Mouse (Mus musculus): ENCODE results near the gene Kazn. TPM values are rescaled to one million over a fixed set of nuclear protein-coding genes. Genes with fewer than 3 reads are reported as not detected.

Kazn gene
- total and polyA plus RNA-seq, 3 experiments, result 1.3 to 9.7 (median 4.2) TPM

DNA sequence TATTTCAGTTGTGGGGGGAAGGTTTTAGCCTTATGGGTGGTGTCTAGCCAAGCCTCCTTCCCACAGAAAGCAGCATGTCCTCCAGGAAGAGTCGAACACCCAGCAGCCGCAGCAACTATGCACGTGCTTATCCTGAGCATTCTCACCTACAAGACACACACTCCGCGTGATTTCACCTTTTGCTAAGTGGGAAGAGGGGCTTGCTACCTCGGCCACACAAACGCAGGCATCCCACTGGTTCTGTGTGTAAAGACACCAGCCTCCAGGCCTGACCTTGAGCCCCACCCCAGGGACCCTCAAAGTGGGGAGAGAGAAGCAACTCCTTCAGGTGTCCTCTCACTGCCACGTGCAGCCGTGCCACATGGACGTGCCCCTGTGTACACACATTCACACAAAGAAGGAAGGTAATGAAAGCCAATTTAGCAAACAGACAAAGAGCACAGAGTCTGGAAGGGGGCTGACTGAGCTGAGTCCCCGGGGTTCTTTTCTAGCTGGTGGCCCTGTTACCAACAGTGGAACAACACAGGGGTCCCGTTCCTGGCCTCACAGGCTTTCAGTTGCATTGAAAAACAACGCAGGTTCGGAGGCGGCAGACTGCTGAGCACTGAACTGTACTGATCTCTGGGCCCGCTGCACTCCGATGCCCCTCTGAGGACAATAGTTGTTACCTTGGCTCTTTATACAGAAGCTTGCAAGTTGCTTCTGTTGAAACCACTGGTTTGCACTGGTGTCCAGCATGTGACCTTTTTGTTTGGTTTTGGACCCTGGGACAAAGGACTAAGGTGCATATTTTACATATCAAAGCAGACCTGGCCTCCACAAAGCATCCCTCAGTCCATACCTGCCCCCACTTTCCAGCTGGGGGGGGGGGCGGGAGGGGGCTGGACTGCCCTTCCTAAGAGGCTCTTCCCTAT, 170.0 kb downstream of the Kazn start:
- no peaks in the 10 kb centered on the region for H3K79me2 ChIP-seq (replicated peaks; ENCODE audit: control insufficient read depth, extremely low read depth, insufficient read depth, poor library complexity, severe bottlenecking)
- H3K4me2 ChIP-seq (ENCODE audit: insufficient read depth, low read depth, poor library complexity, severe bottlenecking), result no peak overlapping the region
- H3K9me3 ChIP-seq (replicated peaks; ENCODE audit: low read length), result no peaks in the 10 kb centered on the region
- in situ Hi-C loops (cut with MboI; ENCODE audit: low pct_ligation_motif_present, low pct_unique_long_range_greater_than_20kb, low sequenced_read_pairs), result no loop called here
- H3K36me3 ChIP-seq (replicated peaks in 1 of 2; ENCODE audit: control insufficient read depth in 1 of 2, insufficient read depth in 1 of 2, low read length in 1 of 2), result no peaks in the 10 kb centered on the region
- H3K4me3 ChIP-seq (replicated peaks in 1 of 3; ENCODE audit: low read depth in 2 of 3, low read length in 2 of 3, poor library complexity in 1 of 3), result no peak overlapping the region
- H3K27ac ChIP-seq (ENCODE audit: insufficient read depth, low read depth), result no peak overlapping the region
- no peaks in the 10 kb centered on the region for H3K27me3 ChIP-seq (replicated peaks)
- dilution Hi-C loops (cut with MboI; ENCODE audit: extremely low pct_ligation_motif_present, extremely low pct_unique_long_range_greater_than_20kb, low sequenced_read_pairs), result no loop called here
- no peak for DNase-seq (ENCODE audit: extremely low read depth)
- TF ChIP-seq JUND (conservative IDR thresholded peaks at IDR 0.05; ENCODE audit: low read depth, low read length) (no peak), RCOR1 (conservative IDR thresholded peaks at IDR 0.05; ENCODE audit: low read depth, low read length) (no peak), USF2 (conservative IDR thresholded peaks at IDR 0.05; ENCODE audit: low read depth, low read length) (no peak)
- no peak overlapping the region for H3K9ac ChIP-seq (ENCODE audit: insufficient read depth, low read depth)
- peaks cover 6 to 55% of the 10 kb centered on the region in 2 experiments for H3K4me1 ChIP-seq (ENCODE audit: control insufficient read depth in 1 of 2, insufficient read depth in 2 of 2)

DNA sequence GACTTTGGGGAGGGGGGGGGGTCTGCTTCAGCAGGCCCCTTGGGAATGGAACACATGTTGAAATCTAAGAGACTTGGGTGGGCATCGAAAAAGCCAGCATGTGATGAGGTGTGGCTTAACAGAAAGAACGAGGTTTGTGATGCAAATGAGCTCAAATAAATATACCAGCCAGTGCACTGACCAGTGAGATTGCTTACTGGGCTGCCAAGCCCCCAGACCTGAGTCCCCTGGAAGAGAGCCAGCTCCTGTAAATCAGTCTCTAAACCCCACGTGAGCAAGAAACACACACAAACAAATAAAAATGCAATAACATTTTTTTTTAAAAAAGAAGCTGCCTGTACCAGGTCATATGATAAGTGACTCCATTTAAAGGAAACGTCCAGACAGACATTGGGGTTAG, 172.6 kb downstream of the Kazn start:
- DNase-seq (ENCODE audit: extremely low read depth), result no peak
- dilution Hi-C loops (cut with MboI; ENCODE audit: extremely low pct_ligation_motif_present, extremely low pct_unique_long_range_greater_than_20kb, low sequenced_read_pairs), result no loop called here

DNA sequence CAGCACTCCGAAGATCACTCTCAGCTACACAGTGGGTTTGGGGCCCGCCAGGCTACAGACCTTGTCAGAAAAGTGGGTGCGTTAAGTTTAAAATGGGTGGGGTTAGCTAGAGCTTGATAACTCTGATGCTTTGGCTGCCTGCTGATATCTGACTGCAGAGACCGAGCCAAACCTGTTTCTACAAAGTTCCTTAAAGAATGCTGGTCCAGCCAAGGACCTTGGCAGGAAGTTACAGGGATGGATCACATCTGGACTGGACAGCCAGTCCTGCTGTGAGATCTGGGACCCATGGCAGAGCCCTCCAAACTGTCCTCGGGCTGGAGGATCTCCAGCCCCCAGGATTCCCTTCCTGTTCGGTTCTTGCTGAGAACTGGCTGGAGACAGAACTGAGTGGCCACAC, 173.4 kb downstream of the Kazn start:
- DNase-seq (ENCODE audit: extremely low read depth), result no peak
- Histone ChIP-seq H3K27me3 (replicated peaks) (no peaks in the 10 kb centered on the region), H3K4me1 (ENCODE audit: control insufficient read depth in 1 of 2, insufficient read depth in 2 of 2) (peaks cover 3 to 33% of the 10 kb centered on the region in 2 experiments; a peak in 3 of 4 replicates), H3K9ac (ENCODE audit: insufficient read depth, low read depth) (no peak overlapping the region), H3K4me3 (replicated peaks in 1 of 3; ENCODE audit: low read depth in 2 of 3, low read length in 2 of 3, poor library complexity in 1 of 3) (no peak overlapping the region), H3K9me3 (replicated peaks; ENCODE audit: low read length) (no peaks in the 10 kb centered on the region), H3K79me2 (replicated peaks; ENCODE audit: control insufficient read depth, extremely low read depth, insufficient read depth, poor library complexity, severe bottlenecking) (no peaks in the 10 kb centered on the region), H3K36me3 (replicated peaks in 1 of 2; ENCODE audit: control insufficient read depth in 1 of 2, insufficient read depth in 1 of 2, low read length in 1 of 2) (no peaks in the 10 kb centered on the region), H3K4me2 (ENCODE audit: insufficient read depth, low read depth, poor library complexity, severe bottlenecking) (no peak overlapping the region), H3K27ac (ENCODE audit: insufficient read depth, low read depth) (no peak overlapping the region)
- dilution Hi-C loops (cut with MboI; ENCODE audit: extremely low pct_ligation_motif_present, extremely low pct_unique_long_range_greater_than_20kb, low sequenced_read_pairs), result no loop called here
- in situ Hi-C loops (cut with MboI; ENCODE audit: low pct_ligation_motif_present, low pct_unique_long_range_greater_than_20kb, low sequenced_read_pairs), result no loop called here
- TF ChIP-seq ZNF384 (IDR thresholded peaks at IDR 0.05; ENCODE audit: low read depth, low read length) (no peak), NELFE (IDR thresholded peaks at IDR 0.05; ENCODE audit: low read depth, low read length) (no peak), SMC3 (IDR thresholded peaks at IDR 0.05; ENCODE audit: low read depth, low read length) (no peak)

More for the DNA sequence above, 172.6 kb downstream of the Kazn start:
- Histone ChIP-seq H3K4me1 (ENCODE audit: control insufficient read depth in 1 of 2, insufficient read depth in 2 of 2) (peaks cover 3 to 39% of the 10 kb centered on the region in 2 experiments; a peak in 3 of 4 replicates), H3K27me3 (replicated peaks) (no peaks in the 10 kb centered on the region), H3K9me3 (replicated peaks; ENCODE audit: low read length) (no peaks in the 10 kb centered on the region), H3K79me2 (replicated peaks; ENCODE audit: control insufficient read depth, extremely low read depth, insufficient read depth, poor library complexity, severe bottlenecking) (no peaks in the 10 kb centered on the region), H3K27ac (ENCODE audit: insufficient read depth, low read depth) (no peak overlapping the region), H3K36me3 (replicated peaks in 1 of 2; ENCODE audit: control insufficient read depth in 1 of 2, insufficient read depth in 1 of 2, low read length in 1 of 2) (no peaks in the 10 kb centered on the region), H3K9ac (ENCODE audit: insufficient read depth, low read depth) (no peak overlapping the region), H3K4me2 (ENCODE audit: insufficient read depth, low read depth, poor library complexity, severe bottlenecking) (no peak overlapping the region), H3K4me3 (replicated peaks in 1 of 3; ENCODE audit: low read depth in 2 of 3, low read length in 2 of 3, poor library complexity in 1 of 3) (no peak overlapping the region)
- in situ Hi-C loops (cut with MboI; ENCODE audit: low pct_ligation_motif_present, low pct_unique_long_range_greater_than_20kb, low sequenced_read_pairs), result no loop called here
- TF ChIP-seq JUN (IDR thresholded peaks at IDR 0.05; ENCODE audit: insufficient read depth, low read depth, low read length) (no peak), KAT2A (IDR thresholded peaks at IDR 0.05; ENCODE audit: insufficient replicate concordance, low read length) (no peak), MAX (IDR thresholded peaks at IDR 0.05; ENCODE audit: low read length) (no peak), UBTF (IDR thresholded peaks at IDR 0.05; ENCODE audit: low read depth, low read length) (no peak), JUND (conservative IDR thresholded peaks at IDR 0.05; ENCODE audit: low read depth, low read length) (no peak), HCFC1 (IDR thresholded peaks at IDR 0.05; ENCODE audit: low read depth, low read length) (no peak)

Measured in CH12.LX (cell line).